Mouse (Mus musculus): Measurements from ENCODE around the gene Olfr366. TPM values are rescaled to one million over a fixed set of nuclear protein-coding genes. Genes with fewer than 3 reads are reported as not detected.
"Not testable (repeated sequence)": the region's sequence is repeated elsewhere in the genome, so short reads cannot be mapped to it uniquely, and the experiment has no call there.

Gene Olfr366
- polyA plus RNA-seq (2012; rRNA removed) = not detected in 2 replicates

DNA sequence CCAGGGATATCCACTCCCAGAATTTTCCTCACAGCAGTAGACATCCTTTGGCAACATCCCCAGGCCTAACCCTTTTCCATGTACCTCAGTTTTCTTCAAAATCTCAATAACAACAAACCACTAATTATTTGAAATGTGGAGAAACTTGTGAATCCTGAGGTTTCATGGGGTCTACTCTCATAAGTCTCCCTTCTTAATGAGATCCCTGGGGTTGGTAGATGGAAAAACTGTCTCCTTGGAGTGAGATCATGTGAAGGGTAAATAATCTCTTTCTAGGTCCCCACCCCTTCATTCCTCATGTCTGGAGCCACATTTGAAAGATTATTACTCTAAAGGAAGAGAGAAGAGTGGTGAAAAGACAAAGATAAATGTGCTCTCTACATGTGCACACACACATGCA is at the start of gene Olfr366:
TSS of gene Olfr366 (plus strand) at position 301 of the 400 bp plus-strand sequence.
- Histone ChIP-seq H3K4me1 (ENCODE audit: control insufficient read depth, insufficient read depth, low read length) (no peaks in the 10 kb centered on the region), H3K4me3 (replicated peaks; ENCODE audit: insufficient read depth, low read depth, low read length) (no peak within 1 kb of the TSS), H3K27ac (ENCODE audit: insufficient read depth, low read length) (no peak within 1 kb of the TSS), H3K27me3 (ENCODE audit: control insufficient read depth, insufficient read depth, low read length) (no peaks in the 10 kb centered on the region; the same call in 1 of the 2 replicates)
- TF ChIP-seq POLR2A (IDR thresholded peaks at IDR 0.05; ENCODE audit: borderline replicate concordance, insufficient read depth, low read length) (no peak), CTCF (IDR thresholded peaks at IDR 0.05; ENCODE audit: borderline replicate concordance, insufficient read depth, low read depth, low read length) (no peak)
- no peak for DNase-seq

DNA sequence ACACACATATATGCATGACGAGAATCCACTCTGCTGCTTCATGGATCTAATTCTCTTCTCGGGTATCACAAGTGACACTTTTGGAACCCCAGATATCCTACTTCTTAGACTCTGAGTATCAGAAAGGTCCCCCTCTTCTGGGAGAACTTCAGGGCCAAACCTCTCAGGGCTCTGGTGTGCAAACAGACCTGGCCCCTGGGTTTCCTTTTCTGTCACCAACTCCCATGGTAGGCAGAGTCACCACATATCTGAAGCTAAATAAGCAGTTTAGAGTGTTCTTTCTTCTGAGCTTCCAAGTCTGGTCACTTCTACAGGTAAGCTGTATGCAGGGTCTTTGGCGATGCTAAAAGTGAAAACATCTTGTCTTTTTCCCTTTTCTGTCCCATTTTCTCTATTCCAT is 23.5 kb upstream of the Olfr366 start, which contains the start of gene Olfr365:
TSS of gene Olfr365 (plus strand) at position 301 of the 400 bp plus-strand sequence.
- WGBS = 72% methylated on average over 3 of the region's 3 CpGs
- H3K4me1 ChIP-seq (ENCODE audit: control insufficient read depth, insufficient read depth, low read length) = no peaks in the 10 kb centered on the region
- H3K4me3 ChIP-seq (replicated peaks; ENCODE audit: insufficient read depth, low read depth, low read length) = no peak within 1 kb of the TSS
- H3K27me3 ChIP-seq (ENCODE audit: control insufficient read depth, insufficient read depth, low read length) = no peaks in the 10 kb centered on the region
- no peak within 1 kb of the TSS for H3K27ac ChIP-seq (ENCODE audit: insufficient read depth, low read length)
- TF ChIP-seq POLR2A (IDR thresholded peaks at IDR 0.05; ENCODE audit: borderline replicate concordance, insufficient read depth, low read length) (no peak), CTCF (IDR thresholded peaks at IDR 0.05; ENCODE audit: borderline replicate concordance, insufficient read depth, low read depth, low read length) (no peak)
- no peak for DNase-seq

DNA sequence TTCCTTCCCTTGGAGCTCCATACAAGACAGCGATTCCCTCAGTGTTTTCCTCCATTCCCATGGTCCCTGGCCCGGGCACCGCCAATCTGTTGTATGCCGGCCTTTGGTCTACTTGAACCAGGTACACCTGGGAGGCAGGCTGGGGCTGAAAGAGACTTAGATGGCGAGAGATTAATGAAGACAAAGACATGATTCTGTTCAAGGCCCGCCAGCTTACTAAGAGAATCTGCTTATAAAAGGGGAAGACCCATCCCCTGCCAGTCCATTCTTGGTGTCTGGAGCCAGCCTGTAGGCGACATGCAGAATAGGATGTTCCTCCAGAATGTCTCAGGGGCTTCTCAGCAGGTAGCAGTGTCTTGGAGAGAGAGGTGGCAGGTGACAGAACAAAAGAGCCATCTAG is 50.4 kb downstream of the Olfr366 start:
- 73% methylated on average over 7 of the region's 7 CpGs for WGBS
- not testable (repeated sequence) for DNase-seq; H3K4me3 ChIP-seq (replicated peaks; ENCODE audit: insufficient read depth, low read depth, low read length); H3K4me1 ChIP-seq (ENCODE audit: control insufficient read depth, insufficient read depth, low read length); H3K27ac ChIP-seq (ENCODE audit: insufficient read depth, low read length); H3K27me3 ChIP-seq (ENCODE audit: control insufficient read depth, insufficient read depth, low read length)

Other genes with a start within 250 kb of the Olfr366 start
- not detected in 2 replicates for gene Olfr357, start 217.7 kb upstream of the Olfr366 start, polyA plus RNA-seq (2012; rRNA removed)
- not detected in 2 replicates for gene Olfr358, start 202.2 kb upstream of the Olfr366 start, polyA plus RNA-seq (2012; rRNA removed)
- gene Olfr360, start 145.8 kb upstream of the Olfr366 start, polyA plus RNA-seq (2012; rRNA removed) = not detected in 2 replicates
- gene Olfr361, start 122.3 kb upstream of the Olfr366 start, polyA plus RNA-seq (2012; rRNA removed) = not detected in 2 replicates
- gene Olfr362, start 93.7 kb upstream of the Olfr366 start, polyA plus RNA-seq (2012; rRNA removed) = not detected in 2 replicates
- gene Olfr364-ps1, start 72.3 kb upstream of the Olfr366 start, polyA plus RNA-seq (2012; rRNA removed) = not detected in 2 replicates
- gene Olfr365, start 23.4 kb upstream of the Olfr366 start, polyA plus RNA-seq (2012; rRNA removed) = not detected in 2 replicates
- gene Olfr368, start 114.9 kb downstream of the Olfr366 start, polyA plus RNA-seq (2012; rRNA removed) = not detected in 2 replicates
- gene Pdcl, start 147.8 kb downstream of the Olfr366 start, polyA plus RNA-seq (2012; rRNA removed) = 31.0 and 33.7 TPM in 2 replicates
- gene Rc3h2, start 211.3 kb downstream of the Olfr366 start, polyA plus RNA-seq (2012; rRNA removed) = 27.3 TPM in 2 replicates
- gene Zbtb26, start 231.6 kb downstream of the Olfr366 start, polyA plus RNA-seq (2012; rRNA removed) = 7.7 and 8.3 TPM in 2 replicates
- gene Zbtb6, start 231.6 kb downstream of the Olfr366 start, polyA plus RNA-seq (2012; rRNA removed) = 7.4 and 8.0 TPM in 2 replicates
- gene Rabgap1, start 231.7 kb downstream of the Olfr366 start, polyA plus RNA-seq (2012; rRNA removed) = 40.4 and 42.3 TPM in 2 replicates

Data from cerebellum, adult 2 months (tissue).